Mouse (Mus musculus) neural tube, embryonic 14.5 days (tissue): ENCODE measurements at regions not wholly inside any gene's neighbourhood (a gene's known extent, or its start where the extent isn't known, plus 50 kb on each side); places are given as distances from the start of the nearest gene placed in this dataset.

Source experiments
- ATAC-seq: fragments of 200-750 bp; cut with Nextera tagmentation; 2 replicates; pipeline ENCODE4 v1.8.0; 2017; ENCODE audit warnings: low read depth, mild to moderate bottlenecking, moderate TSS enrichment, moderate library complexity
- H3K27ac ChIP-seq: fragments of 300-500 bp; sonication (generic); 2 replicates; pipeline ENCODE4 v1.5.1; 2014; ENCODE audit warnings: low read depth, mild to moderate bottlenecking, control low read depth, low read length, moderate library complexity, mixed read lengths
- H3K27me3 ChIP-seq: fragments of 300-500 bp; sonication (generic); 2 replicates; pipeline ENCODE4 v1.6.1; 2014; ENCODE audit warnings: low read length; ENCODE audit not compliant: control insufficient read depth, insufficient read depth
- H3K36me3 ChIP-seq: fragments of 300-500 bp; sonication (generic); 2 replicates; pipeline ENCODE4 v1.6.1; 2014; ENCODE audit warnings: low read length, mixed read lengths; ENCODE audit not compliant: control insufficient read depth, insufficient read depth
- H3K4me1 ChIP-seq: fragments of 300-500 bp; sonication (generic); 2 replicates; pipeline ENCODE4 v1.6.1; 2014; ENCODE audit warnings: low read length; ENCODE audit not compliant: control insufficient read depth, insufficient read depth
- H3K4me2 ChIP-seq: fragments of 300-500 bp; sonication (generic); 2 replicates; pipeline ENCODE4 v1.6.1; 2014; ENCODE audit warnings: mild to moderate bottlenecking, low read depth, low read length, control low read depth
- H3K4me3 ChIP-seq: fragments of 300-500 bp; sonication (generic); 2 replicates; pipeline ENCODE4 v1.5.1; 2014; ENCODE audit warnings: low read depth, low read length, control low read depth, mixed read lengths
- H3K9ac ChIP-seq: fragments of 300-500 bp; sonication (generic); replicated peaks from 2 replicates; pipeline ENCODE4 v1.6.1; 2014; ENCODE audit warnings: low read depth, mild to moderate bottlenecking, control low read depth, low read length, mixed read lengths
- H3K9me3 ChIP-seq: fragments of 300-500 bp; sonication (generic); 2 replicates; pipeline ENCODE4 v1.6.1; 2016; ENCODE audit warnings: low read length; ENCODE audit not compliant: control insufficient read depth
- WGBS: fragments of 180-500 bp; shearing (Covaris S2); extraction: QIAGEN DNeasy Blood & Tissue Kit; methylation state at CpG from one replicate; pipeline ENCODE4 v1.1.7; 2014; 5-methylcytosine and 5-hydroxymethylcytosine counted together

DNA sequence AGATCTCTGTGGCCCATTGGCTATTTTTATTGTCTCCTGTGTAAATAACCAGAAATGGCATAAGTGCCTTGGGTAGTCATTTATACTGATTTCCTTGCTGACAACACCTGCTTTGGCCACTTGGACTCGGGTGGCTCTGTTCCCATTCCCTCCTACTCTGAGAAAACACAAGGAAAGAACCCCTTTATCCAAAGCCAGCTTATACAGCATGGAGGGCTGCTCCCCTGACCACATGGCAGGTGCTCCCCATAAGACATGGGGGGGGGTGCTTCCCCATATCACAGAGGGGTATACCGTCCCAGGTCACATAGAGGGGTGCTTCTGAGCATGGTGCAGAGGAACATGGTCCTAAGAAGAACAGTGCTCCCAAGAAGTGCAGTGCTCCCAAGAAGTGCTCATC is 57.8 kb upstream of the 1700021F07Rik start:
- no peak overlapping the region for H3K4me2 ChIP-seq
- no peak overlapping the region for H3K9ac ChIP-seq
- H3K9me3 ChIP-seq, result no peaks in the 10 kb centered on the region; the same call in 1 of the 2 replicates
- no peak overlapping the region for H3K4me3 ChIP-seq
- H3K27ac ChIP-seq, result no peak overlapping the region
- 89% methylated on average over 2 of the region's 2 CpGs for WGBS
- H3K27me3 ChIP-seq, result no peaks in the 10 kb centered on the region
- no peaks in the 10 kb centered on the region for H3K36me3 ChIP-seq
- no peak for ATAC-seq
- no peaks in the 10 kb centered on the region for H3K4me1 ChIP-seq

DNA sequence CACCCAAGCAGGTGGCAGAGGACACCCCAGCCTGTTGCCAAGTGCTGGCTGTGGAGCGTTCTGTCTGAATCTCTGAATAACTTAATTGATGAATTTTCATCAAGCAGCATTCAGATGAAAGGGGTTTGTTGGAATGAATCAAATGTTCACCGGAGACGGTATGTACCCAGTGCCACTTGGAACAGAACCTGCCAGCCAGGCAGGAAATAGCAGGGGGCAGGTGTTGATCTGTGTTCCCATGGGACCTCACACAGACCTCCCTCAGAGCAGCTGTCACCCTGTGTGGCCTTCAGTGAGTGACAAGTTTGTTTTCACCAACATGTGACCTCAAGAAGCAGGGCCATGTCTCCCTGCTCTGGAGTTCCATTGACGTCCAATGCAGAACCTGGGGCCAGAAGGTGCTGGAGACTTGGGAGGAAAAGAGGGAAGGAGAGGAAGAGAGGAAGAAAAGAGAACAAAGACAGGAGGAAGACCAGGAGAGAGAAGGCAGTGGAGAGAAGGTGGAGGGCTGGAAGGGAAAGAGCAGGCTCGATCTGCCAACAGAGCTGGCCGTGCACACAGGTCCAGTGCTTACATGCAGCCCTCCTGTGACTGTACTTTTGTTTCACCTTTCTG is 57.3 kb upstream of the 1700021F07Rik start:
- Histone ChIP-seq H3K36me3 (no peaks in the 10 kb centered on the region), H3K9me3 (no peaks in the 10 kb centered on the region; the same call in 1 of the 2 replicates), H3K4me2 (no peak overlapping the region), H3K4me3 (no peak overlapping the region), H3K27me3 (no peaks in the 10 kb centered on the region), H3K9ac (no peak overlapping the region), H3K4me1 (no peaks in the 10 kb centered on the region), H3K27ac (no peak overlapping the region)
- WGBS, result 79% methylated on average over 6 of the region's 6 CpGs
- no peak for ATAC-seq

DNA sequence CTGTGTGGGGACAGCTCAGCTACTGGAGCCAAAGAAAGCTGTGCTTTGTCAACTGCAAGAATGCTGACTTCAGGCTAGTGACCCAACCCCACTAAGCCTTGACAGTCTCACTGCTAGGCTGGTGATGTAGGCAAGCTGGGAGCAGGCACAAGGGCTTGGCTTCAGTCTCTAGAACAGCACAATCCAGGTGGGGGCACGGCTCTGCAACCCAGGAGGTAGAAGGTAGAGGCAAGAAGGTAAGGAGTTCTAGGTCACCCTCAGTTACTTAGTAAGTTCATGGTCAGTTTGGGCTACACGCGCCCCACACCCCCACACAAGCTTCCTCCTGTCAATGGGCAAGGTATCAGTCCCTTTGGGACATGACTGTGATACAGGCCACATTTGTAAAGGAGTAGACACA is 54.2 kb upstream of the 1700021F07Rik start:
- H3K27me3 ChIP-seq, result no peaks in the 10 kb centered on the region
- no peaks in the 10 kb centered on the region for H3K4me1 ChIP-seq
- 94% methylated on average over 3 of the region's 3 CpGs for WGBS
- no peaks in the 10 kb centered on the region for H3K9me3 ChIP-seq
- H3K4me2 ChIP-seq, result no peak overlapping the region
- no peak for ATAC-seq
- H3K9ac ChIP-seq, result no peak overlapping the region
- H3K4me3 ChIP-seq, result no peak overlapping the region
- H3K36me3 ChIP-seq, result no peaks in the 10 kb centered on the region
- no peak overlapping the region for H3K27ac ChIP-seq

DNA sequence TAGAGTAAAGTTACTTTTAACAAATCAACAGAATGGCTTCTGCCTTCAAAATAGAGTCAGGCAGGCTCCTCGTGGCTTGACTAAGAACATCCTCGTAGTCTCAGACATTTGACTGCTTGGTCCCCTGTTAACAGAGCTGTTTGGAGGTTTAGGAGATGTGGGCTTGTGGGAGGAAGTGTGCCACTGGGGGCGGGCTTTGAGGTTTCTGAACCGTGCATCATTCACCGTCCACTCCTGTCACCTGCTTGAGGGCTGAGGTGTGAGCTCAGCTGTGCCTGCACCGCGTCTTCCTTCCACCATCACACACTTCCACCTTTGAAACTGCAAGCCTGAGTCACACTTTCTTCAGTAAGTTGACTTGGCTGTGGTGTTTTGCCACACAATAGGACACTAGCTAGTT is 52.6 kb upstream of the 1700021F07Rik start:
- no peak overlapping the region for H3K27ac ChIP-seq
- H3K4me3 ChIP-seq, result no peak overlapping the region
- WGBS, result 80% methylated on average over 7 of the region's 7 CpGs
- no peak overlapping the region for H3K9ac ChIP-seq
- no peaks in the 10 kb centered on the region for H3K27me3 ChIP-seq
- H3K4me1 ChIP-seq, result no peaks in the 10 kb centered on the region
- H3K9me3 ChIP-seq, result no peaks in the 10 kb centered on the region
- H3K36me3 ChIP-seq, result no peaks in the 10 kb centered on the region
- no peak overlapping the region for H3K4me2 ChIP-seq
- ATAC-seq, result no peak
